Mouse (Mus musculus): ENCODE measurements around the gene Mtch2.
"Not testable (repeated sequence)": the region's sequence is repeated elsewhere in the genome, so short reads cannot be mapped to it uniquely, and the experiment has no call there.

Mtch2 gene

DNA sequence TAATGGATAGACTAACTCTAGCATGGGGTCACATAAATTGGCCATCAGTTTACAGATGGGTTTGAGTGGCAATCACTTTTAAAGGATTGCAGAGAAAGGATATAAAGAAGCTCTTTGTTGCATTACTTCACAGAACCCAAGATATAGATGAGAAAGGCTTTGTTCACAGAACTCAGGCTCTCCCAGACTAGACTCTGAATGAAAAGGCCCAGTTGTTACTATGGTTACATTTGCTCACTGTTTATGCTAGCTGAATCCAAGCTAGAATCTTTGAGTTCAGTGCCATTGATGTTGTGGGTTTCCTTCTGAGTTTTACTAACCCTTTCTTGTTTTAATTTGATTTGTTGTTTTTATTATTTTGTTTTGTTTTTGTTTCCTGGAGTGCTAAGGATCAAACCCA is 17.2 kb downstream of the Mtch2 start:
- no peak for DNase-seq (ENCODE audit: low spot score in 2 of 2)

DNA sequence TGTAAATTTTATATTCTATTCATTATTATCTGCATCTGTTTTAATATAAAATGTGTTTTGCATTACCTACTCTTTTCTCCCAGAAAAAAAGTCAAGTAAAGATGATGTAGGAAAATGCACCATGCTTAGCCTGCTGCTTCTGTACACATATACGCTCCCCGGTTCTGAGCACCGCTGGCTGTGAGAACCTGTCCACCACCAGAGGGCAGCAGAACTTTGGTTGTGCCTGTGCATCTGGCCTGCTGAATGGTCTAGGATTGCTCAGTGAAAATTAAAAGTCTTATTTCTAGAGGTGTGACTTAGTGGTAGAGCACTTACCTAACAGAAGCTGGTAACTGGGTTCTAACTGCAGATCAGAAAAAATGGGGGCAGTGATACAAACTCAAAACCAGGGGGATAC is 19.6 kb downstream of the Mtch2 start:
- DNase-seq (ENCODE audit: low spot score in 2 of 2), result peak; percentile 88 to 94

DNA sequence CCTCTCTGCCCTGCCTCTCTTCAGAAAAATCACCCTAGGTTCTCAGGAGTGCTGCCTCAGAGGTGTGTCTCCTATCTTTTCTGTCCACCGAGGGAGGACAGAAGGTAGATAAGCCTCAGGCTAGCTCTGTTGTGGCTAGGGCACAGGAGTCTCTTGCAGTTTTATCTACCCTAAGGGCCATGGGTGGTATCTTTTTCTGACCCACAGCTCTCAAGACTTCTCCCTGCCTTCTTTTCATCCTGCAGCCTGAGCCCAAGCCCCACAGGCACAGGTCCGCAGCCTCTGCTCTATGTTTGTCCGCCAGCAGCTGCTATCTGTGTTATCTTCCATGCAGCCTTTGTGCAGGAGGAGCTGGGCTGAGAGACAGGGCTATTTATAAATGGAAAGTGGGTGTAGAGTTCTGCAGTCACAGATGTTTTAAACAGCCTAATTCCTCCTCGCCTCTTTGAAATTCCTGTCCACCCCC is 23.2 kb downstream of the Mtch2 start:
- DNase-seq (ENCODE audit: low spot score in 2 of 2), result peak in 1 of 2 experiments; percentile 76

DNA sequence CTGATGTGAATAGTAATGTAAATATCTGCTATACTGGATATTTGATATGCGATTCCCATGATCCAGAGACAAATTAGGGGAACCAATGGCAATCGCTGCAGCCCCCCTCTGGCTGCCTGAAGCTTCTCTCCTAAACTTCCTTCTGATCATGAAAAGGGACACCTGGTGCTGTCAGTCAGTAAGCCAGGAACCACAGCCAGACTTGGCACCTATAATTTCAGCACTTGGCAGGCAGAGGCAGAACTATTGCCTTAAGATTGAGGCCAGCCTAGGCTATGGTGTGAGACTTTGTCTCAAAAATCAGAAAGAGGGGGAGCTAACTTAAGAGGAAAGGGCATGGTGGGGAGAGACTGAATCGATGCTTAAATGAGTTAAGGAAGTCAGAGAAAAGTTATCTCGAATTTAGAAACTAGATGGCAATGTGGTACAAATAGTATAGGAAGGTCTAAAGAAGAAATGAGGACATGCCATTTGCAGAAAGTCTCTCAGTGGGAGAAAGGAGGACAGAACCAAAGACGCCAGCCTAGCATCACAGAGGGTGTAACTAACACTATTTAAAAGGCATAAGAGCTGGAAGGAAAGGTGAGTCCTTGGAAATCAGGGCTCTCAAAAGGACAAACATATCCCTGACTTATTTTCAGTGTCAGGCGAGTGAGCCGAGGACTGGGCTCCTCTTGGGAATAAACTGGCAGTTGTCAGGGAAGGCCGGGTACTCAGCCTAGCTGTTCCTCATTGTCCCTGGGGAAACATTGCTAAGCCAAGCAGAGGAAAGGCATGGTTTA is 24.4 kb downstream of the Mtch2 start:
- DNase-seq (ENCODE audit: low spot score in 2 of 2), result peak; percentile 51 to 78

DNA sequence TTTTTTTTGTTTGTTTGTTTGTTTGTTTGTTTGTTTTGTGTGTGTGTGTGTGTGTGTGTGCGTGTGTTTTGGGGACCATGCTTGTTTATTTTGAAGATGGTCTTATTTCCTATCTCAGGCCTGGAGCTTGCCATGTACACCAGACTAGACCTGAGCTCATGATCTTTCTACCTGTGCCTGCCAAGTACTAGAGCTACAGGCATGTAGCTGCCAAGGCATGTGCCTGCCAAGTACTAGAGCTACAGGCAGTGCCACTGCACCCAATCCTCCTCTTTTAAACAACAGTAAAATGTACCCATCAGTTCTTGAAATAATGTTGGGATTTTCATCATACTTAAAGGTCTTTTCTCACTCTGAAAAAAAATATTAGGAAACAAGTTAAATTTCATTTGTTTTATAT is 27.1 kb downstream of the Mtch2 start:
- no peak for DNase-seq (ENCODE audit: low spot score in 2 of 2)

DNA sequence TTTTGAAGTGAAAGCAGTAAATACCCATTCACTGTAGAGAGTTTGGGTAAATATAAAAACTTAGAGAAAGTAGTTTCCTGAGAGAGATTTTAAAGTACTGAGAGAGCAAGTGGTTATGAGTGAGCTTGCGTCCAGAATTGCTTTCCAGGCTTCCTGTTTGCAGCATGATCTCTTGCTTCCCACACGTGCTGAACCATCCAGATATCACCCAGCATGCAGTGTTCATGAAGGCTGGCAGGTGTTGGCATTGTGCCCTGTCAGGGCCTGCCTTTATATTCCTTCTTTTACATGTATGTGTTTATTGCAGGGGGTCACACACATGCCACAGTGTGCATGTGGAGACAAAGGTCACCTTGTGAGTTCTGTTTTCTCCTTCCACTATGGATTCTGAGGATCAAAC is 28.3 kb downstream of the Mtch2 start:
- DNase-seq (ENCODE audit: low spot score in 2 of 2), result no peak

DNA sequence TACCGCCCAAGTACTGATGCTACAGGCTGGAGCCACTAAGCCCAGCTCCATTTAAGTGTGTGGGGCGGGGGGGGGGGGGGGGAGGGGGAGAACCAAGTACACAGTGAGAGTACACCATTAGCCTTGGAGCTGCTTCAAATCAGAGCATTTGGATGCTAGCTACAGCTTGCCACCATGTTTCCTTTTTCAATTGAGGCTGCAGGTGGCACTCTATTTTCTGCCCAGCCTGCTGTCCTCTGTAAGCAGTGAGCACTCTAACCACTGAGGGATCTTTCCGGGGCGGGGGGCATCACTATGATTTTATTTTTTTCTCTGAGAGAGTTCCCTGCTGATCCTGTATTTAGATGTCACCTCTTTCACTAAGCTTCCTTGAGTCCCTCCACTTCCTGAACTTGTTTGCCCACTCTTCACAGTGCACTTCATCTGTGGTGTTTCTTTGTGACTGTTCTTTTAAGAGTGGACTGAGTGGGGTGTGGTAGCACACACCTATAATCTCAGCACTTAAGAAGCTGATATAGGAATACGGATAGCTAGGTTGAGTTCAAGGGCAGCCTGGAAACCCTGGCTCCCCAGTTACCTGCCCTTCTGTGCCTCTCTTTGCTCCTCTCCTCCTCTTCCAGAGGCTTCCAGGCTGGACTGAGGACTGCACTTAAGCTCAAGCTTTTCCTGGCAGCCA is 30.8 kb downstream of the Mtch2 start:
- DNase-seq (ENCODE audit: low spot score in 2 of 2), result no peak

DNA sequence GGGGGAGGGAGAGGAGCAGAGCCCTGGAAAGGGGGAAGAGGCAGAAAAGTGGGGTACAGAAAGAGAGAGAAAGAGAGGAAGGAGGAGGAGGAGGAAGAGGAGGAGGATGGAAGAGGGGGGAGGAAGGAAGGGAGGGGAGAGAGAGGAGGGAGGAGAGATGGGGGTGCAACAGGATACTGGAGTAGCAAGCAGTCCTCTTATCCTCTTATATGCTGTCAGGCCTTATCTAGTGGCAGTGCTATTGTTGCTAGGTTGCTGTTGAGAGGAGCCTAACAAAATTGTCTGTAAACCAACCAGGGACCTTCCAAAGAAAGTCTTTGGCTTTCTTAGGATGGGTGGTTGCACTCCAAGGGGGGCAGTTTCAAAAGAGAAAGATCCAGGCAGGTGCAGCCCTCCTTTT is 32.5 kb downstream of the Mtch2 start:
- DNase-seq (ENCODE audit: low spot score in 2 of 2), result no peak

DNA sequence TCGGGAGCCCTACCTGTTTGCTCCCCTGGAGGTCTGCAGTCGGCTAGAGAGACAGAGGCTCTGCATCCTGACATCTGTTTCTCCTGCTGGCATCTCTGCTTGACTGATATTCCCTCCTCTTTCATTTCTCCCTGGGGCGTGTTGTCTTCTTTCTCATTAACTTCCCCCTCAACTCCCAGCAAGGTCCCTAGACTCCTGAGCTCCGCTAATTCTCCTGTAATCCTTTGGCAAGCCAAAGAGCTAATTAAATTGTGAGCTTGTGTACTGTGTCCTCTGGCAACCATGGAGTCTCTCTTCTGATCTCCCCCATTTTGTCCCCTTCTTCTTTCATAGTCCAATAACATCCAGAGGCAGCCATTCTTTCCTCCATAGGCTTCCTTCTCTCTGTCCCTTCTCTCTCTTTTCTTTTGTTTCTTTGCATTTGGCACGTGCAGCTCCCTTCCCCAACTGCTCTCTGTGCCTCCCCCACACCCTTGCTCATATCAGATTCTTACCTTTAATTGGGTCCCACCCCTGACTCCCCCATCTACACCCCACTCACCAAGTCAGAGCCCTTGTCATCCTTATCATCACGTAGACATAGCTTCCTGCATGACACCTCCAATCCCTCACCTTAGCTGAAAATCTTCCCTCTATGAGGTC is 33.3 kb downstream of the Mtch2 start:
- no peak for DNase-seq (ENCODE audit: low spot score in 2 of 2)

DNA sequence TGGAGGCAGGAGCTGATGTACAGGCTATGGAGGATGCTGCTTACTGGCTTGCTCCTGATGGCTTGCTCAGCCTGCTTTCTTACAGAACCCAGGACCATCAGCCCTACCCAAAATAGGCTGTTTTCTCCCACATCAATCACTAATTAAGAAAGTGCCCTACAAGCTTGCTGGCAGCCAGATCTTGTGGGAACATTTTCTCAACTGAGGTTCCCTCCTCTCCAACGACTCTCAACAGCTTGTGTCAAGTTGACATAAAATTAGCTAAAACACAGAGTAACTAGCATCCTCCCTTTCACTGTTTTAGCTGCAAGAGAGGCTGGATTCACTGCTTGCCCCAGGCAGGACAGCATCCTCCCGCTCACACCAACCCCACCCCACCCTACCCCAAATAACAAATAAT is 34.9 kb downstream of the Mtch2 start:
- no peak for DNase-seq (ENCODE audit: low spot score in 2 of 2)

DNA sequence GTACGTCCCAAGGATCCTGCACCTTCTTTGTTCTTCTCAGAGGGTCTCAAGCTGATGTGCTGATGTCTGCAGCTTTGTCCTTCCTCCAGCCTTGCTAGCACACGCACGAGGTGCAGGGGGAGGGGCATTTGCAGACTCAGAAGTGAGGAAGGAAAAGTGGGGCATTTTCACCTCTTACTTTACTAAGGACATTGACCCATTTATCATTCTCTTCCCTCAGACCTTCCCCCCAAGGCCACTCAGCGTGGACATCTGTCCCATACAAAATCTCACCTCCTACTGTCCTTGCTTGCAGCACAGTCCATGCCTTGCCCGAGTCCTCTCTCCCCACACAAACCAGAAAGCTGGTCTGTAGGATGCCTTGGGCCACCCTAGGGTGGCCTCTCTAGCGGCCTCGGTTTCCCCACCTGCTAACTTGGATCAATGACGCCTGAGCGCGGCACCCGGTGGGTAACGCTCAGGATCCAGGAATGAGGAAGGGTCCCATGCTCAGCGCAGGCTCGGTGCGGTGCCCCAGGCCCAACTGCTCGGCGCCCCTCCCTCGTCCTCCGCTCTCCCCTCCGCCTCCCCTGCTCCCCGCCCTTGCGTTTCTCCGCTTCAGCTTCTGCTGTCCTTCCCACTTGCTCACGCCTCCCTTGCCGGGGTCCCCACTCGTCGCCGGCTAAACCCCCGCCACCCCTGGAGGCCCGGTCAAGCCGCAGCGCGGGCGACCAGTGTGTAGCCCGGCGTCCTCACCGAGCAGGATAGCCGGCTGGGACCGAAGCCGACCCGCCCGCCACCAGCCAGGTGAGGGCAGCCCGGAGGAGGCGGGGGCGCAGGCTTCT is 38.5 kb downstream of the Mtch2 start, which contains the start of gene C1qtnf4:
Gene C1qtnf4 (plus strand): TSS at position 643 of the 824 bp plus-strand sequence.
- DNase-seq (ENCODE audit: low spot score in 2 of 2), result peak; percentile 49 to 65

DNA sequence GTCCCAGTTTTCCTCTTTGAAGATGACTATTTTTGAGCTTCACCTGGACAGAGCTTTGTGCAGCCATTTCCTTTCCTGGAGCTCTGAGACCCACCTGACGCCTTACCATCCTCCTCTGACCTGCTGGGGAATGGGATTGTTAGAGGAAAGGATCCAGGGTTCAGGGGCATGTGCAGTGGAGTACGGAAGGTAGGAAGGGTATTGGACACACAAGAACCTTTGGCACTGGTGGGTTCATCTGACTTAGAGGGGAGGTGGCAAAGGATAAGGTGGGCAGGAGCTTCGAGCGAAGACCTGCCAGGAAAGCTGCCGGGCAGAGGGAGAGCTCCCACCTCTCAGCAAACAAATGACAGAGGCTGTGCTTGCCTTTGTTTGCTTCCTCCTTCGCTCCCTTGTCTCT is 39.5 kb downstream of the Mtch2 start:
- DNase-seq (ENCODE audit: low spot score in 2 of 2), result no peak

DNA sequence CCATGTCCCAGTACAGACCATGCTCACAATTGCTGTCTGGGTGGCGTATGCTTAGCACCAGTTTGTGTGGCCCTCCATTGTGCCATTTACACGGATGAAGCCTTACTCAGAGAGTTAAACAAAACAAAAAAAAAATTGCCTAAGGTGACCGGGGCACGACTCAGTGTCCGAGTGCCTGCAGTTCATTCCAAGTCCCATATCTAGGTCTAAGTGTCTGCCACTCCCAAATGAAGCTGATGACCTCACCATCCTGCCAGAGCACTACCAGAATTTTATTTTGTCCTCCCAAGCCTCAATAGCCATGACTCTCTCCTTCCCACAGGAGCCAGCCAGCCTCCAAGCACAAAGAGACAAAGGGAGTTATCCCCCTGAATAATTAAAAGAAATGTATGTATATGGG is 40.7 kb downstream of the Mtch2 start:
- no peak for DNase-seq (ENCODE audit: low spot score in 2 of 2)

DNA sequence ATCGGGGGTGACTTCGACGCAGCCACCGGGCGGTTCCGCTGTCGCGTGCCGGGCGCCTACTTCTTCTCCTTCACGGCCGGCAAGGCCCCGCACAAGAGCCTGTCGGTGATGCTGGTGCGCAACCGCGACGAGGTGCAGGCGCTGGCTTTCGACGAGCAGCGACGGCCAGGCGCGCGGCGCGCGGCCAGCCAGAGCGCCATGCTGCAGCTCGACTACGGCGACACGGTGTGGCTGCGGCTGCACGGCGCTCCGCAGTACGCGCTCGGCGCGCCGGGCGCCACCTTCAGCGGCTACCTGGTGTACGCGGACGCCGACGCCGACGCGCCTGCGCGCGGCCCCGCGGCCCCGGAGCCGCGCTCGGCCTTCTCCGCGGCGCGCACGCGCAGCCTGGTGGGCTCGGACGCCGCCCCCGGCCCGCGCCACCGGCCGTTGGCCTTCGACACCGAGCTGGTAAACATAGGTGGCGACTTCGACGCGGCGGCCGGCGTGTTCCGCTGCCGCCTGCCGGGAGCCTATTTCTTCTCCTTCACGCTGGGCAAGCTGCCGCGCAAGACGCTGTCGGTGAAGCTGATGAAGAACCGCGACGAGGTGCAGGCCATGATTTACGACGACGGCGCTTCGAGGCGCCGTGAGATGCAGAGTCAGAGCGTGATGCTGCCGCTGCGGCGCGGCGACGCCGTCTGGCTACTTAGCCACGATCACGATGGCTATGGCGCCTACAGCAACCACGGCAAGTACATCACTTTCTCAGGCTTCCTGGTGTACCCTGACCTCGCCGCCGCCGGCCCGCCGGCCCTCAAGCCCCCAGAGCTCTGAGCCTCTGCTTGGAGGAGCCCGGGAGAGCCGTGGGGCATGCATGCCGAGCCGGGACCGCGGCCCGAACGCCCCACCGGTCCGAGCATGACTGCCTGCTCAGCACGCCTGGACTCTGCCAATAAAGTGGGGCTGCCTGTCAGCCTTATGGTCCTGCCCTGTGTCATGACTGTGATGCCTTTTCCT is 42.9 kb downstream of the Mtch2 start:
- DNase-seq (ENCODE audit: low spot score in 2 of 2), result no peak

DNA sequence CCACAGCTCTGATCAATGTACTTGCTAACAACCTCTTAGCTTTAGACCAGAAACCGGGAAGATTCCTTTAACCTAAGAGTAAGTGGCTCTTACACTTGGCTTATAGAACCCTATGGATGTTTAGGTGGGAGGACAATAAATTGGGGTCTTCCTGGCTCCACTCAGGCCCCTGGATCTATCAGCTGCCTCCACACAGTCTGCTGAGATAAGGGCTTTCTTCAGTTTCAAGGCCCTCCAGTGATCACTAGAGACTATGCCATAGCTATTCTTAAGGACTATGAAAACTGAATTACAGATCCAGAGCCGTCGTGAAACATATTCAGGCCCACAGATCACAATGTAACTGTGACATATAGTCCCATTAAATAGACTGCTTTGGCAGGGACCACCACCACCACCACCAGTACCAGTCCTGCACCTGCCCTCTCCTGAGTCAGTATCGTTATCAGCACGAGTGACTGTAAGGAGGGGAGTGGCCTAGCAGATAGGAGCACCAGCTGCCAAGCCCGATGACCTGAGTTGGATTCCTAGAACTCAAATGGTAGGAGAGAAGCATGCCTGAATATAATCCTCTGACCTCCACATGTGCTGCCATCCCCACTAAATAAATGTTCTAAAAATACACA is 46.8 kb downstream of the Mtch2 start:
- no peak for DNase-seq (ENCODE audit: low spot score in 2 of 2)

DNA sequence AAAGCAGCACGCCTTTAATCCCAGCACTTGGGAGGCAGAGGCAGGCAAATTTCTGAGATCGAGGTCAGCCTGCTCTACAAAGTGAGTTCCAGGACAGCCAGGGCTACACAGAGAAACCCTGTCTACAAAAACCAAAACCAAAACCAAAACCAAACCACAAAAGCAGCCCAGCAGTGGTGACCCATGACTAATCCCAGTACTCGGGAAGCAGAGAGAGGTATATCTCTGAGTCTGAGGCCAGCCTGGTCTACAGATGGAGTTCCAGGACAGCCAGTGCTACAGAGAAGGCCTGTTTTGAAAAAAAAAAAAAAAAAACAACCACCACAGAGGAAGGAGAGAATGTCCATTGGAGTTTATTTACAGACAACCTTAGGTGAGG is 47.3 kb downstream of the Mtch2 start:
- DNase-seq (ENCODE audit: low spot score in 2 of 2), result not testable (repeated sequence)

DNA sequence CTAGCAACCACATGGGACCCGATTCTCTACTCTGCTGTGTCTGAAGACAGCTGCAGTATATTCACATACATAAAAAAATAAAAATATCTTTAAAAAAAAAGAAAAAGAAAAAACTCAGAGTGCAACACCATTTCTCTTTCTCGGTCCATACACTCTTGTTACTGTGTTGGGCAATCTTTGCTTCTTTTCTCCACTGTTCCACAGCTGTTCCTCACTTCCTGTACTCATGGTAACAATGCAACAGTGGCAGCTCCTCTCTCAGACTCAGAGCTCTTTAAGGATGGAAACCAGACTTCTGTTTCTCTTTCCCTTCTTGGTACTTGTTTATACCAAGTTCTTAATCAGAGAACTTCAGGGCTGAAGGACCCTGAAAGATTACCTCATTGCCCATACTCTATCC is 56.4 kb downstream of the Mtch2 start:
- no peak for DNase-seq (ENCODE audit: low spot score in 2 of 2)

DNA sequence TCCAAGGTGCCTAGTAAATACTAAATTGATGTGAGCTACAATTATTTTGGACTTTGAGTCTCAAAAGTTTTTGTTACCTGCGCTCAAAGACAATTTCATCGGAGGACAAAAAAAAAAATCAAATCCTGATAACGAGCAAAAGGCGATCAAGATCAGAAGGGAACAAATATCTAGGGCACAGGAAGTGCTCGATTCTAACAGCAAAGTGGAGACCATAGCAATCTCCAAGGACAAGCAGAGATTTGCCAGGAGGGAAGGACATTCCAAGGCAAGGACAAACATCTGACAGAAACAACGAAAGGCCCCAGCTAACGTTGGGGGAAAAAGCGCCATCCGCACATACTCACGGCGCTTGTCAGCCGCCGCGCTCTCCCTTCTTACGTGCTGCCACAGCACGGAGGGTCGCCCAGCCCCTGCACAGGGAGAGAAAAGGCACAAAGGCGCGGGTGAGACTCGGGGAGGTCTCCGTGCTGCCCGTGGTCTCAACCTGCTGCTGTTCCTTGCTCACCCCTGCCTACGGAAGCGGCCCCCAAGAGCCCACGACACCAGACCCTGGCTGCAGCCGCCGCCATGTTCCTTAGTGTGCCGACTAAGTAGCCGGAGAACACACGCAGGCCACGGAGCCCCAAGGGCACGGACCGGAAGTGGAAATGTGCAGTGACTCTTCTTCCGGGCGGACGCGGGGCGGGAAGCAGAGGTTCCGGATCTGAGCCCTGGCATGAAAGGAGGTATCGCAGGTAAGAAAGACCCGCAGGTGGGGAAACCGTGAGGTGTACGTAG is 57.3 kb downstream of the Mtch2 start, which contains the start of the genes Kbtbd4 and Ndufs3:
Gene Kbtbd4 (plus strand): TSS at position 665 of the 780 bp plus-strand sequence.
Gene Ndufs3 (minus strand): TSS at position 752 of the 780 bp plus-strand sequence.
- DNase-seq (ENCODE audit: low spot score in 2 of 2), result peak; percentile 88 to 89

DNA sequence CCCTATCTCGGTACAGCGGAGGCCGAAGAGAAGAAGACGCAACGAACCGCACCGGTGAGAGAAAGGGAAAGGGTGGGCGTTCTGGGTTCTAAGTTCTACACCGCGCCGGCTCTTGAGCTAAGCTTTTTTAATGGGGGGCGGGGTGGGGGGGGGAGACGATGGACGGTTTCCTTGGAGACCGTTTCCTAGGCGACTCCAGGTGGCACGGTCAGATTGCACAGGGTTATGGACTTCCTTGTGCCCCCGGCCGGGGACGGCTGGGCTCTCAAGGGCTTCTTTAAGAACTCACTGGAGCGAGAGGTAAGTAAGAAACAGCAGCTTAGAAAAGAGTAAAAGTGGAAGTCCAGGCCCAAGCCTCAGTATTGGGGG is 57.9 kb downstream of the Mtch2 start:
- DNase-seq (ENCODE audit: low spot score in 2 of 2), result no peak

Measured in frontal cortex, postnatal 36 days (tissue).